Mouse (Mus musculus) midbrain, embryonic 13.5 days (tissue): ENCODE data around the gene Slc22a23. TPM values are rescaled to one million over a fixed set of nuclear protein-coding genes. Genes with fewer than 3 reads are reported as not detected.

Source experiments
- ATAC-seq: fragments of 200-750 bp; cut with Nextera tagmentation; 2 replicates; pipeline ENCODE4 v1.8.0; 2017; ENCODE audit warnings: mild to moderate bottlenecking, moderate TSS enrichment, moderate library complexity
- H3K27ac ChIP-seq: fragments of 300-500 bp; sonication (generic); 2 replicates; pipeline ENCODE4 v1.5.1; 2015; ENCODE audit warnings: inconsistent platforms, mild to moderate bottlenecking, moderate library complexity
- H3K27me3 ChIP-seq: fragments of 300-500 bp; sonication (generic); 2 replicates; pipeline ENCODE4 v1.6.1; 2015; ENCODE audit warnings: mild to moderate bottlenecking, inconsistent platforms
- H3K36me3 ChIP-seq: fragments of 300-500 bp; sonication (generic); 2 replicates; pipeline ENCODE4 v1.6.1; 2015; ENCODE audit warnings: mild to moderate bottlenecking, inconsistent platforms
- H3K4me1 ChIP-seq: fragments of 300-500 bp; sonication (generic); replicated peaks from 2 replicates; pipeline ENCODE4 v1.6.1; 2015; ENCODE audit warnings: inconsistent platforms
- H3K4me2 ChIP-seq: fragments of 300-500 bp; sonication (generic); replicated peaks from 2 replicates; pipeline ENCODE4 v1.6.1; 2015; ENCODE audit warnings: moderate library complexity, mild to moderate bottlenecking, inconsistent platforms
- H3K4me3 ChIP-seq: fragments of 300-500 bp; sonication (generic); replicated peaks from 2 replicates; pipeline ENCODE4 v1.5.1; 2015; ENCODE audit warnings: mild to moderate bottlenecking, inconsistent platforms
- H3K9ac ChIP-seq: fragments of 300-500 bp; sonication (generic); replicated peaks from 2 replicates; pipeline ENCODE4 v1.6.1; 2015; ENCODE audit warnings: mild to moderate bottlenecking, inconsistent platforms
- H3K9me3 ChIP-seq: fragments of 300-500 bp; sonication (generic); 2 replicates; pipeline ENCODE4 v1.6.1; 2016; ENCODE audit warnings: mild to moderate bottlenecking, inconsistent platforms
- WGBS: fragments of 180-500 bp; shearing (Covaris S2); methylation state at CpG from one replicate; pipeline ENCODE4 v1.1.7; 2015; 5-methylcytosine and 5-hydroxymethylcytosine counted together
- polyA plus RNA-seq: library from polyadenylated mRNA; unstranded; fragments of >200 nt; fragmentation: Nextera tagmentation; extraction: Ambion mirVana; gene quantifications from 2 replicates; pipeline ENCODE4 v1.2.1, GENCODE M21; 2015

Slc22a23 gene
- polyA plus RNA-seq, 1 experiment from 2014 or later, result 15.3 TPM

DNA sequence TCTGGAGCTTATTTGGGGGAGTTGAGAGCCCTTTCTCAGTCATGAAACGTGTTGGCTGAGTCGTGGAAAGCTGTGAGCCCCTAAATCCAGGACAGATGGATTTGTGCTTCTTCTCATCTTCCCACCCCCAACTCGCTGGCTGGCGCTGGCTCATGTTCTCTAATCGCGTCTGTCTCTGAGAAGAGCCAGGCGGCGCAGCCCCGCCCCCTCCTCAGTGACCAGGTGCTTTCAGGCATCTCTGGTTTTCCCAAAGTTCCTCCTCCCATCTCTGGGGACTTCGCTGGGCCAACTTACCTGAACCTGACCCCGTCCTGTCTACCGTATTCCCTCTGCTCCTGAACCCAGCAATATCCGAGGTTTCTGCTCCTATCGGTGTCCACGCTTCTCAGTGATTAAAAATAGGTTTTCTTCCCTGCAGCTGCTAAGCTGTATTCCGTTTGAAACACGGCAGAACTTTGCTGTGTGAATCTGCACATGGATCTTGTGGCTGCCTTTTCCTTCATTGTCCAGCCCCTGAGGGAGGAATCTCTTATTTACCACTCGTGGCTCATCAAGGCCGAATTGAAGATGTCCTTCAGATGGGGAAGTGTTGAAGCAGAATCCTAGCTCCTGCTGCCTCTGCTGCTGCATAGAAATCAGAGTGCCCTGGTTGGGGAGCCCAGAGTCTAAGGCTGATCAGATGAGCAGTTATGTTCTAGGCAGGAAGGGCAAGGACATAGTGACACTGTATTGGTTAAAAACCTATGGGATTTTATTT is 194.5 kb downstream of the Slc22a23 start:
- Histone ChIP-seq H3K9me3 (no peaks in the 10 kb centered on the region), H3K4me1 (peaks cover 61% of the 10 kb centered on the region), H3K27ac (peak overlapping the region; percentile 100), H3K9ac (peak overlapping the region; percentile 69), H3K27me3 (no peaks in the 10 kb centered on the region), H3K4me2 (peak overlapping the region; percentile 59), H3K4me3 (peak overlapping the region; percentile 40), H3K36me3 (no peaks in the 10 kb centered on the region)
- 9% methylated on average over 19 of the region's 19 CpGs for WGBS
- ATAC-seq, result no peak

- no peaks in the 10 kb centered on the region for H3K27me3 ChIP-seq
- peak overlapping the region; percentile 69 for H3K9ac ChIP-seq
- no peaks in the 10 kb centered on the region for H3K36me3 ChIP-seq
- WGBS, result 36% methylated on average over 5 of the region's 5 CpGs
- no peak for ATAC-seq
- no peaks in the 10 kb centered on the region for H3K9me3 ChIP-seq
- peaks cover 55% of the 10 kb centered on the region for H3K4me1 ChIP-seq
- peak overlapping the region; percentile 59 for H3K4me2 ChIP-seq
- peak overlapping the region; percentile 100 for H3K27ac ChIP-seq
- peak overlapping the region; percentile 40 for H3K4me3 ChIP-seq
These were observed 195.4 kb downstream of the Slc22a23 start for GRCm38 (mm10) chr13:34149463-34150176.

DNA sequence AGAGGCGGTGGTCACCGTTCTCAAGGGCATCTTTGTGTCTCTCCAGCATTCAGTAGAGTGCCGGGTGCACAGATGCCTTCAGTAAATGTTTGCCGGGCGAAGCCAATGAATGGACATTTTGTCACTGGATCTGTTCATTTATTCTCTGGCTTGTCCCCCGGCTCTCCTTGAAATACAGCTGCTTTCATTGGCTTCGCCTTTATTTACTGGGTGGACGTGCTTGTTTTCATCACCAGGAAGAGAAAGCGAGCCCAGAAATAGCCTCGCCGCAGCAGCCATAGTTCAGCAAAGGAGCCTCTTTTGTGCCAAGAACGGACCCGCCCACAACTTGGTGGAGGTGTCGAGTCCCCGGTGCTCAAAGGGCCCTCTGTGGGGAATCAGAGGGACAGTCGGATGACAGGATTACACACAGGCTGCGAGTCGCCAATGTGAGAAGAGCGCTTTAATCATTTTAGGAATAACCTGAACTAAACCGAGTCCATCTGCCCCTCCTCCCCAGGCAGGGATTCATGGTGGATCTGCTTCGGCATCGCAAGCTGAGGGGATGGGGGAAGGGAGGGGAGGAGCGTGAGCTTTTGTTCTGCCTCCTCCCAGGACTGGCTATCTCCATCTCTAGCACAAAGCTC is 196.1 kb downstream of the Slc22a23 start:
- Histone ChIP-seq H3K27ac (peak overlapping the region; percentile 100), H3K27me3 (no peaks in the 10 kb centered on the region), H3K9ac (peak overlapping the region; percentile 69), H3K4me2 (peak overlapping the region; percentile 59), H3K4me1 (peaks cover 48% of the 10 kb centered on the region), H3K4me3 (peak overlapping the region; percentile 40), H3K9me3 (no peaks in the 10 kb centered on the region), H3K36me3 (no peaks in the 10 kb centered on the region)
- WGBS, result under 1% methylated on average over 23 of the region's 23 CpGs
- peak; percentile 91 for ATAC-seq

- peak; percentile 7; the same call in 1 of the 2 replicates for ATAC-seq
- Histone ChIP-seq H3K27me3 (no peaks in the 10 kb centered on the region), H3K27ac (peak overlapping the region; percentile 100), H3K36me3 (no peaks in the 10 kb centered on the region), H3K9me3 (no peaks in the 10 kb centered on the region), H3K9ac (peak overlapping the region; percentile 69), H3K4me2 (peak overlapping the region; percentile 59), H3K4me3 (peak overlapping the region; percentile 40), H3K4me1 (peaks cover 46% of the 10 kb centered on the region)
- WGBS, result 25% methylated on average over 3 of the region's 3 CpGs
These were observed 196.8 kb downstream of the Slc22a23 start for GRCm38 (mm10) chr13:34148181-34148580.

- WGBS, result 52% methylated on average over 3 of the region's 3 CpGs
- Histone ChIP-seq H3K9ac (no peak overlapping the region), H3K4me3 (no peak overlapping the region), H3K4me1 (peaks cover 46% of the 10 kb centered on the region), H3K36me3 (no peaks in the 10 kb centered on the region), H3K27me3 (no peaks in the 10 kb centered on the region), H3K9me3 (no peaks in the 10 kb centered on the region), H3K4me2 (no peak overlapping the region), H3K27ac (peak overlapping the region; percentile 100)
- no peak for ATAC-seq
These were observed 198.1 kb downstream of the Slc22a23 start for GRCm38 (mm10) chr13:34146916-34147315.

- H3K27ac ChIP-seq, result no peak overlapping the region
These were observed 201.6 kb downstream of the Slc22a23 start for GRCm38 (mm10) chr13:34143389-34143788.

GRCm38 (mm10) chr13:34136605-34137004 is 208.4 kb downstream of the Slc22a23 start:
- Histone ChIP-seq H3K4me3 (no peak overlapping the region), H3K4me2 (no peak overlapping the region), H3K36me3 (no peaks in the 10 kb centered on the region), H3K27ac (peak overlapping the region; percentile 81), H3K27me3 (no peaks in the 10 kb centered on the region), H3K9me3 (no peaks in the 10 kb centered on the region), H3K9ac (peak overlapping the region; percentile 15; the same call in 1 of the 2 replicates), H3K4me1 (peaks cover 44% of the 10 kb centered on the region)
- WGBS, result 44% methylated on average over 7 of the region's 7 CpGs
- peak; percentile 25 for ATAC-seq

More at GRCm38 (mm10) chr13:34143389-34143788, 201.6 kb downstream of the Slc22a23 start:
- ATAC-seq, result 0 out of 2 replicates have a peak, but pooled peaks have one; percentile 34
- no peak overlapping the region for H3K4me3 ChIP-seq
- no peaks in the 10 kb centered on the region for H3K27me3 ChIP-seq
- WGBS, result 45% methylated on average over 5 of the region's 5 CpGs
- H3K9ac ChIP-seq, result no peak overlapping the region
- no peak overlapping the region for H3K4me2 ChIP-seq
- no peaks in the 10 kb centered on the region for H3K9me3 ChIP-seq
- H3K36me3 ChIP-seq, result no peaks in the 10 kb centered on the region
- peaks cover 23% of the 10 kb centered on the region for H3K4me1 ChIP-seq

- no peaks in the 10 kb centered on the region for H3K27me3 ChIP-seq
- H3K4me1 ChIP-seq, result peaks cover 46% of the 10 kb centered on the region
- H3K4me3 ChIP-seq, result peak overlapping the region; percentile 95
- peak overlapping the region; percentile 92 for H3K4me2 ChIP-seq
- WGBS, result 17% methylated on average over 7 of the region's 7 CpGs
- H3K9me3 ChIP-seq, result no peaks in the 10 kb centered on the region
- peak overlapping the region; percentile 100 for H3K9ac ChIP-seq
- H3K36me3 ChIP-seq, result no peaks in the 10 kb centered on the region
- no peak for ATAC-seq
- H3K27ac ChIP-seq, result peak overlapping the region; percentile 100
These were observed 210.7 kb downstream of the Slc22a23 start for GRCm38 (mm10) chr13:34134276-34134675.

GRCm38 (mm10) chr13:34133326-34134071 is 211.5 kb downstream of the Slc22a23 start:
- Histone ChIP-seq H3K36me3 (0 out of 2 replicates have a peak, but pooled peaks cover 3% of the 10 kb centered on the region), H3K27me3 (no peaks in the 10 kb centered on the region), H3K4me1 (peaks cover 46% of the 10 kb centered on the region), H3K4me3 (peak overlapping the region; percentile 95), H3K4me2 (peak overlapping the region; percentile 92), H3K9me3 (no peaks in the 10 kb centered on the region), H3K9ac (peak overlapping the region; percentile 100), H3K27ac (peak overlapping the region; percentile 100)
- ATAC-seq, result peak; percentile 7; the same call in 1 of the 2 replicates
- under 1% methylated on average over 15 of the region's 15 CpGs for WGBS

DNA sequence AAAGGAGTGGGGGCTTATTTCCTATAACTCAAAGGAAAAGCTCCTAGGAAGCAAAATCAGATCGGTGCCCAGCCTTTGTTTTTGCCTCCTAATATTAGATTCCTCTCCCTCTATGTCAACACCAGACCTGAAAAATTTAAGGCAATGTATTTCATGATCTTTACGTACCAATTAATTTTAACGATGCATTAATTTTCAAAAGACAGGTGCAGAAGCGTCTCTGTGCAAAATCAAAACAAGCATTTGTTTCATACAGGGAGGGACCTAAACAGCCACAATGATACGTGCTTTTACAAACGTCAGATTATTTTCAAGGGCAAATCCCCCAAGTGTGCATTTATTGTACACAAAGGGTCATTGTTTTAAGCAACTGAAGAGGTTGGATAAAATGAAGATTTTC is 212.1 kb downstream of the Slc22a23 start:
- Histone ChIP-seq H3K4me1 (peaks cover 46% of the 10 kb centered on the region), H3K9ac (peak overlapping the region; percentile 100), H3K27ac (peak overlapping the region; percentile 100), H3K9me3 (no peaks in the 10 kb centered on the region), H3K4me2 (peak overlapping the region; percentile 92), H3K36me3 (0 out of 2 replicates have a peak, but pooled peaks cover 9% of the 10 kb centered on the region), H3K4me3 (peak overlapping the region; percentile 95), H3K27me3 (no peaks in the 10 kb centered on the region)
- 6% methylated on average over 6 of the region's 6 CpGs for WGBS
- ATAC-seq, result no peak

- Histone ChIP-seq H3K27ac (peak overlapping the region; percentile 100), H3K27me3 (no peaks in the 10 kb centered on the region), H3K4me1 (peaks cover 44% of the 10 kb centered on the region), H3K9ac (peak overlapping the region; percentile 100), H3K36me3 (0 out of 2 replicates have a peak, but pooled peaks cover 10% of the 10 kb centered on the region), H3K4me2 (peak overlapping the region; percentile 92), H3K9me3 (no peaks in the 10 kb centered on the region), H3K4me3 (peak overlapping the region; percentile 95)
- ATAC-seq, result no peak
- under 1% methylated on average over 15 of the region's 15 CpGs for WGBS
These were observed 212.7 kb downstream of the Slc22a23 start for GRCm38 (mm10) chr13:34132299-34132698.
